Mouse (Mus musculus): ENCODE measurements at regions not wholly inside any gene's neighbourhood (a gene's known extent, or its start where the extent isn't known, plus 50 kb on each side); places are given as distances from the start of the nearest gene placed in this dataset.

GRCm38 (mm10) chr16:29871395-29871794 lies 192.8 kb upstream of the Hes1 start:
- TF ChIP-seq CTCF (IDR thresholded peaks at IDR 0.05; ENCODE audit: control insufficient read depth, insufficient read depth, insufficient replicate concordance, low read depth, low read length) (no peak), POLR2A (IDR thresholded peaks at IDR 0.05; ENCODE audit: control insufficient read depth, low read depth, low read length) (no peak)
